17 mouse cellular contexts compared by ENCODE assay signal in genomic region chr8:83602650-83603029, GRCm38 (mm10). TPM values are rescaled to one million over a fixed set of nuclear protein-coding genes. Genes with fewer than 3 reads are reported as not detected.
DNase-seq lines count a peak whose midpoint lies in the region; ATAC-seq and TF ChIP-seq lines count a peak whose summit lies in the region.
"Had no signal": no experiment of that assay in that cellular context is flagged by ENCODE, and none has a peak within 500 bp of the region (broad histone marks: within the 10 kb centered on the region; RNA-seq: fewer than 3 reads in every experiment).

No protein-coding gene starts in this region.

- H3K9ac ChIP-seq in heart, embryonic 16.5 days (ENCODE audit: low read length) = no peak overlapping the region
- no peak overlapping the region; the same call in 1 of the 2 replicates for H3K9ac ChIP-seq in liver, embryonic 14.5 days (replicated peaks)
- H3K9ac ChIP-seq: limb, embryonic 13.5 days; midbrain, embryonic 15.5 days had no signal

- H3K27ac ChIP-seq in heart, embryonic 16.5 days (ENCODE audit: low read length) = 0 out of 2 replicates have a peak overlapping the region, but pooled peaks have one; percentile 16
- H3K27ac ChIP-seq in liver, embryonic 14.5 days = peak overlapping the region; percentile 85
- H3K27ac ChIP-seq: limb, embryonic 13.5 days; macrophage; midbrain, embryonic 15.5 days had no signal

- no peaks in the 10 kb centered on the region for H3K27me3 ChIP-seq in heart, embryonic 16.5 days (ENCODE audit: control insufficient read depth, insufficient read depth, low read length)
- H3K27me3 ChIP-seq in liver, embryonic 14.5 days (ENCODE audit: control insufficient read depth, insufficient read depth, low read length) = no peaks in the 10 kb centered on the region
- H3K27me3 ChIP-seq: CH12.LX; limb, embryonic 13.5 days; midbrain, embryonic 15.5 days had no signal

- no peak for TF ChIP-seq CTCF in liver, embryonic 14.5 days (IDR thresholded peaks at IDR 0.05; ENCODE audit: low read depth)

- no peak overlapping the region for H3K4me3 ChIP-seq in heart, embryonic 16.5 days (ENCODE audit: low read length)
- H3K4me3 ChIP-seq in liver, embryonic 14.5 days (ENCODE audit: insufficient read depth in 1 of 2, low read depth in 2 of 2, low read length in 2 of 2) = no peak overlapping the region
- H3K4me3 ChIP-seq: limb, embryonic 13.5 days; midbrain, embryonic 15.5 days had no signal

- no peak for DNase-seq in heart, postnatal 14 days
- DNase-seq in 3T3-L1 (ENCODE audit: low read depth, low spot score) (peak; percentile 94), NIH3T3 (ENCODE audit: low read depth) (peak; percentile 83)
- DNase-seq in liver, embryonic 14.5 days (ENCODE audit: low read depth in 3 of 3, low spot score in 3 of 3) = no peak
- no peak for DNase-seq in urinary bladder, adult 18-20 months (ENCODE audit: low spot score in 2 of 2)
- DNase-seq in lung, postnatal 14 days = no peak
- DNase-seq in heart, postnatal 4 days = no peak
- DNase-seq: adrenal gland, adult 8-10 months; cerebellum, adult 9-11 months; kidney, postnatal 14 days; thymus, postnatal 36 days had no signal

- no peaks in the 10 kb centered on the region for H3K36me3 ChIP-seq in heart, embryonic 16.5 days (ENCODE audit: control insufficient read depth, insufficient read depth)
- no peaks in the 10 kb centered on the region for H3K36me3 ChIP-seq in liver, embryonic 14.5 days (replicated peaks; ENCODE audit: control insufficient read depth, insufficient read depth, low read depth)
- H3K36me3 ChIP-seq: limb, embryonic 13.5 days; midbrain, embryonic 15.5 days had no signal

- ATAC-seq in heart, embryonic 16.5 days (replicated peaks; ENCODE audit: extremely low read depth, insufficient read depth, low FRiP score) = no peak
- no peak for ATAC-seq in liver, embryonic 14.5 days (ENCODE audit: insufficient read depth)
- ATAC-seq: hindbrain, embryonic 16.5 days; midbrain, embryonic 15.5 days had no signal

- no peak for TF ChIP-seq EP300 in liver, embryonic 14.5 days (IDR thresholded peaks at IDR 0.05; ENCODE audit: low read depth)

- H3K9me3 ChIP-seq in heart, embryonic 16.5 days (replicated peaks; ENCODE audit: control insufficient read depth, low read length) = no peaks in the 10 kb centered on the region
- H3K9me3 ChIP-seq in liver, embryonic 14.5 days (ENCODE audit: control insufficient read depth, low read length) = no peaks in the 10 kb centered on the region
- H3K9me3 ChIP-seq: limb, embryonic 13.5 days; midbrain, embryonic 15.5 days had no signal

- WGBS in heart, embryonic 16.5 days = 33% methylated on average over 2 of the region's 2 CpGs
- 75% methylated on average over 2 of the region's 2 CpGs for WGBS in liver, embryonic 14.5 days (ENCODE audit: insufficient replicate concordance)

- no peak overlapping the region for H3K4me2 ChIP-seq in heart, embryonic 16.5 days (ENCODE audit: low read depth, low read length)
- no peak overlapping the region for H3K4me2 ChIP-seq in liver, embryonic 14.5 days (ENCODE audit: low read depth)
- H3K4me2 ChIP-seq: limb, embryonic 13.5 days; midbrain, embryonic 15.5 days had no signal

- H3K4me1 ChIP-seq in heart, embryonic 16.5 days (ENCODE audit: control insufficient read depth, insufficient read depth, low read length) = peaks cover 17% of the 10 kb centered on the region; the same call in 1 of the 2 replicates
- H3K4me1 ChIP-seq in liver, embryonic 14.5 days (replicated peaks; ENCODE audit: control insufficient read depth in 2 of 2, insufficient read depth in 2 of 2, low read length in 1 of 2) = peaks cover 47 to 57% of the 10 kb centered on the region in 2 experiments

- intact Hi-C loops in heart, postnatal 14 days (cut with DNase I) = no loop called here

RNA-seq across cellular contexts. Expression of gene Tecr, which starts 5.1 kb away (rescaled TPM):
- polyA plus RNA-seq in heart, embryonic 16.5 days (2015; fragmentation: Nextera tagmentation; extraction: Ambion mirVana) = 372 and 402 TPM in 2 replicates
- 100 to 1,000 TPM; 184 to 210 TPM for total RNA-seq in heart, postnatal 14 days (2021)
- 176 and 217 TPM in 2 replicates for polyA plus RNA-seq in liver, embryonic 14.5 days (2012; rRNA removed)
- 294 and 325 TPM in 2 replicates for polyA plus RNA-seq in liver, embryonic 14.5 days (2014; fragmentation: Nextera tagmentation; extraction: Ambion mirVana)
- 100 to 1,000 TPM; 162 to 169 TPM for total RNA-seq in heart, postnatal 4 days (2021)

RNA-seq across cellular contexts. Expression of gene Dnajb1, which starts 5.4 kb away (rescaled TPM):
- polyA plus RNA-seq in heart, embryonic 16.5 days (2015; fragmentation: Nextera tagmentation; extraction: Ambion mirVana) = 47.8 and 49.3 TPM in 2 replicates
- total RNA-seq in heart, postnatal 14 days (2021) = 10 to 100 TPM; 13.9 to 18.2 TPM
- polyA plus RNA-seq in liver, embryonic 14.5 days (2012; rRNA removed) = 26.1 and 32.7 TPM in 2 replicates
- 37.6 and 37.8 TPM in 2 replicates for polyA plus RNA-seq in liver, embryonic 14.5 days (2014; fragmentation: Nextera tagmentation; extraction: Ambion mirVana)
- total RNA-seq in heart, postnatal 4 days (2021) = 10 to 100 TPM; 21.3 to 22.8 TPM

RNA-seq across cellular contexts. Expression of gene Ndufb7, which starts 36.2 kb away (rescaled TPM):
- 612 and 678 TPM in 2 replicates for polyA plus RNA-seq in heart, embryonic 16.5 days (2015; fragmentation: Nextera tagmentation; extraction: Ambion mirVana)
- 100 to 1,000 TPM; 675 to 683 TPM for total RNA-seq in heart, postnatal 14 days (2021)
- polyA plus RNA-seq in liver, embryonic 14.5 days (2012; rRNA removed) = 160 and 197 TPM in 2 replicates
- 283 and 290 TPM in 2 replicates for polyA plus RNA-seq in liver, embryonic 14.5 days (2014; fragmentation: Nextera tagmentation; extraction: Ambion mirVana)
- total RNA-seq in heart, postnatal 4 days (2021) = 100 to 1,000 TPM; 517 to 525 TPM

RNA-seq across cellular contexts. Expression of gene Gipc1, which starts 49.8 kb away (rescaled TPM):
- 135 and 146 TPM in 2 replicates for polyA plus RNA-seq in heart, embryonic 16.5 days (2015; fragmentation: Nextera tagmentation; extraction: Ambion mirVana)
- 10 to 100 TPM; 34.1 to 34.6 TPM for total RNA-seq in heart, postnatal 14 days (2021)
- 22.5 and 27.2 TPM in 2 replicates for polyA plus RNA-seq in liver, embryonic 14.5 days (2012; rRNA removed)
- 32.5 and 34.7 TPM in 2 replicates for polyA plus RNA-seq in liver, embryonic 14.5 days (2014; fragmentation: Nextera tagmentation; extraction: Ambion mirVana)
- total RNA-seq in heart, postnatal 4 days (2021) = 10 to 100 TPM; 61.9 to 64.2 TPM

Comparison
In these comparisons a context has a peak if more than half of its experiments do, and no peak if none do; other contexts are left out.
1. DNase-seq: peak in 3T3-L1 (single experiment) and NIH3T3 (single experiment); none in heart, postnatal 14 days (0 of 2), liver, embryonic 14.5 days (0 of 3), urinary bladder, adult 18-20 months (0 of 2), lung, postnatal 14 days (single experiment) and heart, postnatal 4 days (single experiment).